Mouse (Mus musculus): ENCODE results near the gene Ugt3a2.

DNA sequence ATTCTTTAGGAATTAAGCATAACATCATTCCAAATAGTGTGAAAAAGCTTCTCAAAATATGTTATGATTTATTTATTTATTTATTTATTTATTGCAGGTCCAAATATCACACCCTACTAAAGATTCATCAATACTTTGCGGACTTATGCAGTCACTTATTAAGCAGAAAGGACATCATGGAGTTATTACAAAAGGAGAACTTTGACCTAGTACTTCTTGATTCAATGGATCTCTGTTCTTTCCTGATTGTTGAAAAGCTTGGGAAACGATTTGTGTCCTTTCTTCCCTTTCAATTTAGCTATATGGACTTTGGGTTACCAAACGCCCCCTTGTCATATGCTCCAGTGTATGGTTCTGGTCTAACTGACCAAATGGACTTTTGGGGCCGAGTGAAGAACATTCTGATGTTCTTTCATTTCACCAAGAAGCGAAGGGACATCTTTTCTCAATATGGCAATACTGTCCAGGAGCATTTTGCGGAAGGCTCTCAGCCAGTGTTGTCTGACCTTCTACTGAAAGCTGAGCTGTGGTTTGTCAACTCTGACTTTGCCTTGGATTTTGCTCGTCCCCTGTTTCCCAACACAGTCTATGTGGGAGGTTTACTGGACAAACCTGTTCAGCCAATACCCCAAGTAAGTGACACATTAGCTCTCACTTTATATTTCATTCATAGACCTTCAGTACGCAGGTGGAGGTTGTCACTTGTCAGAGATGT, 29.2 kb upstream of the Ugt3a2 start:
- TF ChIP-seq CTCF (IDR thresholded peaks at IDR 0.05; ENCODE audit: control insufficient read depth, insufficient read depth, insufficient read length) (no peak), MAX (IDR thresholded peaks at IDR 0.05) (no peak), USF1 (IDR thresholded peaks at IDR 0.05; ENCODE audit: low read depth) (no peak), MYOD1 (IDR thresholded peaks at IDR 0.05; ENCODE audit: control insufficient read depth, insufficient read length, low read depth) (no peak)

Measured in C2C12 (cell line).